In the genomic region with DNA sequence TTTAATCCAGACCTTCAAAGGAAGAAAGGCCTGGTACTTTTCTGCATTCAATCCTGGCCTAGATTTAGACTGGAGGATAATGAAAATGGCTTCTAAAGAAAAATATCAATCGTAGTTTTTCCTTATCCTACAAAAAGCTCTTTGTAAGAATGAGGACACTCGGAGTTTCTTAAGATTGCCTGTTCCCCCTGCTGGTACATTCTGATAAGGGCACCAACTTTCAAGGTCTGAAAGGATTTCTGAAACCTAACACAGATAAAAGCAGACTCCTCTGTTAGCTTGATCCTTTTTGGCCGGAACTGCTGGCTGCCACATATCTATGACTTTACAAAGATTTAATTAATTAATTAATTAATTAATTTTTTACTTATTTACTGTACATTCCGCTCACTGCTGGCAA, we compare ENCODE assay signal across 21 mouse cellular contexts. TPM values are rescaled to one million over a fixed set of nuclear protein-coding genes. Genes with fewer than 3 reads are reported as not detected.
DNase-seq lines count a peak whose midpoint lies in the region; ATAC-seq and TF ChIP-seq lines count a peak whose summit lies in the region.
"Had no signal": no experiment of that assay in that cellular context is flagged by ENCODE, and none has a peak within 500 bp of the region (broad histone marks: within the 10 kb centered on the region; RNA-seq: fewer than 3 reads in every experiment).

No protein-coding gene starts in this region.

- no peak for TF ChIP-seq EP300 in liver, embryonic 14.5 days (IDR thresholded peaks at IDR 0.05; ENCODE audit: low read depth)
- peak in 1 of 2 experiments; percentile 8; a peak in 1 of 4 replicates for TF ChIP-seq EP300 in MEL (IDR thresholded peaks at IDR 0.05; ENCODE audit: low read depth in 1 of 2, low read length in 2 of 2)

- no peaks in the 10 kb centered on the region for H3K4me1 ChIP-seq in forebrain, postnatal 0 days (ENCODE audit: insufficient read depth)
- no peaks in the 10 kb centered on the region for H3K4me1 ChIP-seq in forebrain, embryonic 11.5 days (replicated peaks; ENCODE audit: control insufficient read depth, insufficient read depth, low read length)
- no peaks in the 10 kb centered on the region for H3K4me1 ChIP-seq in liver, embryonic 14.5 days (replicated peaks; ENCODE audit: control insufficient read depth in 2 of 2, insufficient read depth in 2 of 2, low read length in 1 of 2)
- H3K4me1 ChIP-seq in liver, embryonic 11.5 days (replicated peaks; ENCODE audit: control insufficient read depth, insufficient read depth, low read length), result no peaks in the 10 kb centered on the region; the same call in 1 of the 2 replicates
- H3K4me1 ChIP-seq in MEL (ENCODE audit: control insufficient read depth in 1 of 2, insufficient read depth in 2 of 2, low read length in 2 of 2), result 0 out of 4 replicates have a peak, but pooled peaks cover 0 to 2% of the 10 kb centered on the region in 2 experiments
- H3K4me1 ChIP-seq: forebrain, embryonic 13.5 days; hindbrain, embryonic 10.5 days; midbrain, embryonic 12.5 days had no signal

- H3K9ac ChIP-seq in forebrain, postnatal 0 days, result no peak overlapping the region
- no peak overlapping the region for H3K9ac ChIP-seq in forebrain, embryonic 11.5 days (ENCODE audit: low read length)
- no peak overlapping the region for H3K9ac ChIP-seq in liver, embryonic 14.5 days (replicated peaks)
- no peak overlapping the region for H3K9ac ChIP-seq in liver, embryonic 11.5 days (ENCODE audit: low read depth, low read length)
- H3K9ac ChIP-seq in MEL (ENCODE audit: control insufficient read depth, low read depth, low read length, poor library complexity, severe bottlenecking), result no peak overlapping the region
- H3K9ac ChIP-seq: forebrain, embryonic 13.5 days; midbrain, embryonic 12.5 days had no signal

- 78% methylated on average over 4 of the region's 4 CpGs for WGBS in forebrain, postnatal 0 days
- WGBS in forebrain, embryonic 11.5 days, result 86% methylated on average over 4 of the region's 4 CpGs
- 28% methylated on average over 4 of the region's 4 CpGs for WGBS in liver, embryonic 14.5 days (ENCODE audit: insufficient replicate concordance)
- WGBS in liver, embryonic 11.5 days, result 50% methylated on average over 4 of the region's 4 CpGs

- no peak for TF ChIP-seq POLR2A in MEL (IDR thresholded peaks at IDR 0.05; ENCODE audit: control insufficient read depth in 1 of 2, insufficient read depth in 1 of 2, low read depth in 1 of 2, low read length in 2 of 2, poor library complexity in 1 of 2)

- H3K27ac ChIP-seq in forebrain, postnatal 0 days (ENCODE audit: low read depth, low read length), result no peak overlapping the region
- H3K27ac ChIP-seq in forebrain, embryonic 11.5 days (ENCODE audit: low read depth, low read length), result no peak overlapping the region
- H3K27ac ChIP-seq in liver, embryonic 14.5 days, result no peak overlapping the region
- H3K27ac ChIP-seq in liver, embryonic 11.5 days (ENCODE audit: low read depth, low read length), result no peak overlapping the region
- no peak overlapping the region for H3K27ac ChIP-seq in MEL (ENCODE audit: control insufficient read depth, low read depth, low read length)
- H3K27ac ChIP-seq: forebrain, embryonic 13.5 days; hindbrain, embryonic 10.5 days; macrophage; midbrain, embryonic 12.5 days had no signal

- TF ChIP-seq RAD21 in MEL (IDR thresholded peaks at IDR 0.05; ENCODE audit: low read depth, low read length), result no peak; the same call in 1 of the 2 replicates

- peak; percentile 26; the same call in 1 of the 2 replicates for TF ChIP-seq CTCF in forebrain, postnatal 0 days (IDR thresholded peaks at IDR 0.05; ENCODE audit: low read depth)
- peak; percentile 12; the same call in 1 of the 2 replicates for TF ChIP-seq CTCF in liver, embryonic 14.5 days (IDR thresholded peaks at IDR 0.05; ENCODE audit: low read depth)
- TF ChIP-seq CTCF in MEL (IDR thresholded peaks at IDR 0.05 in 2 of 3, conservative IDR thresholded peaks at IDR 0.05 in 1 of 3; ENCODE audit: control insufficient read depth in 1 of 3, insufficient read depth in 1 of 3, low read depth in 2 of 3, low read length in 3 of 3, poor library complexity in 1 of 3, severe bottlenecking in 1 of 3), result peak in 2 of 3 experiments; percentile 14 to 16; a peak in 1 of 6 replicates

- no peaks in the 10 kb centered on the region for H3K27me3 ChIP-seq in forebrain, postnatal 0 days (ENCODE audit: insufficient read depth, low read length)
- H3K27me3 ChIP-seq in forebrain, embryonic 11.5 days (ENCODE audit: control insufficient read depth, insufficient read depth, low read length), result no peaks in the 10 kb centered on the region
- H3K27me3 ChIP-seq in liver, embryonic 14.5 days (ENCODE audit: control insufficient read depth, insufficient read depth, low read length), result no peaks in the 10 kb centered on the region
- no peaks in the 10 kb centered on the region for H3K27me3 ChIP-seq in liver, embryonic 11.5 days (replicated peaks; ENCODE audit: control insufficient read depth, insufficient read depth, low read length)
- H3K27me3 ChIP-seq in MEL (ENCODE audit: control insufficient read depth in 1 of 2, insufficient read depth in 2 of 2, low read length in 2 of 2), result no peaks in the 10 kb centered on the region
- H3K27me3 ChIP-seq: forebrain, embryonic 13.5 days; midbrain, embryonic 12.5 days had no signal

- DNase-seq in forebrain, postnatal 0 days, result no peak
- no peak for DNase-seq in forebrain, embryonic 11.5 days (ENCODE audit: low spot score)
- no peak for DNase-seq in liver, embryonic 14.5 days (ENCODE audit: low read depth in 3 of 3, low spot score in 3 of 3)
- DNase-seq in liver, embryonic 11.5 days (ENCODE audit: low spot score), result no peak
- DNase-seq in MEL (ENCODE audit: low read depth, low spot score), result peak; percentile 52
- no peak for DNase-seq in gastrocnemius, adult 18-20 months (ENCODE audit: low spot score)
- DNase-seq in layer of hippocampus, postnatal 10 days (ENCODE audit: low spot score in 2 of 2), result no peak
- DNase-seq: adrenal gland, postnatal 25 days; cerebellum, adult 8-10 months; gastrocnemius, postnatal 36 days; kidney, adult 9 months; kidney, postnatal 4 days; lung, adult 18-20 months; spleen, adult 18-20 months; thymus, adult 2 months had no signal

- ATAC-seq in forebrain, postnatal 0 days, result no peak
- no peak for ATAC-seq in forebrain, embryonic 11.5 days (replicated peaks; ENCODE audit: low FRiP score)
- ATAC-seq in liver, embryonic 14.5 days (ENCODE audit: insufficient read depth), result no peak
- no peak for ATAC-seq in liver, embryonic 11.5 days (replicated peaks; ENCODE audit: low FRiP score)
- ATAC-seq in megakaryocyte progenitor cell, adult 5-6 weeks (replicated peaks; ENCODE audit: poor library complexity), result peak; percentile 68; the same call in 1 of the 2 replicates
- ATAC-seq: CD4-positive, CD25-positive, alpha-beta regulatory T cell, adult 4 months; forebrain, embryonic 13.5 days had no signal

- peaks cover 15% of the 10 kb centered on the region for H3K79me2 ChIP-seq in MEL (ENCODE audit: control insufficient read depth, insufficient read depth, low read length, poor library complexity)

- no peak overlapping the region for H3K4me2 ChIP-seq in forebrain, postnatal 0 days (ENCODE audit: low read depth)
- no peak overlapping the region for H3K4me2 ChIP-seq in forebrain, embryonic 11.5 days (ENCODE audit: low read depth, low read length, severe bottlenecking)
- no peak overlapping the region for H3K4me2 ChIP-seq in liver, embryonic 14.5 days (ENCODE audit: low read depth)
- no peak overlapping the region for H3K4me2 ChIP-seq in liver, embryonic 11.5 days
- H3K4me2 ChIP-seq: forebrain, embryonic 13.5 days; midbrain, embryonic 12.5 days had no signal

- H3K4me3 ChIP-seq in forebrain, postnatal 0 days (ENCODE audit: low read depth, low read length), result no peak overlapping the region
- no peak overlapping the region for H3K4me3 ChIP-seq in forebrain, embryonic 11.5 days (ENCODE audit: low read depth, low read length)
- H3K4me3 ChIP-seq in liver, embryonic 14.5 days (ENCODE audit: insufficient read depth in 1 of 2, low read depth in 2 of 2, low read length in 2 of 2), result no peak overlapping the region
- no peak overlapping the region for H3K4me3 ChIP-seq in liver, embryonic 11.5 days (ENCODE audit: low read depth, low read length)
- H3K4me3 ChIP-seq in MEL (ENCODE audit: control insufficient read depth in 1 of 2, insufficient read depth in 1 of 2, low read depth in 2 of 2, low read length in 2 of 2), result no peak overlapping the region
- H3K4me3 ChIP-seq: forebrain, embryonic 13.5 days; hindbrain, embryonic 10.5 days; midbrain, embryonic 12.5 days had no signal

- H3K36me3 ChIP-seq in forebrain, postnatal 0 days (ENCODE audit: insufficient read depth), result peaks cover 1% of the 10 kb centered on the region; the same call in 1 of the 2 replicates
- H3K36me3 ChIP-seq in forebrain, embryonic 11.5 days (ENCODE audit: control insufficient read depth, insufficient read depth, low read length), result no peaks in the 10 kb centered on the region
- H3K36me3 ChIP-seq in liver, embryonic 14.5 days (replicated peaks; ENCODE audit: control insufficient read depth, insufficient read depth, low read depth), result no peaks in the 10 kb centered on the region
- peaks cover 5% of the 10 kb centered on the region; the same call in 1 of the 2 replicates for H3K36me3 ChIP-seq in liver, embryonic 11.5 days (ENCODE audit: control insufficient read depth, insufficient read depth, low read length)
- peaks cover 0 to 3% of the 10 kb centered on the region in 2 experiments; a peak in 2 of 4 replicates for H3K36me3 ChIP-seq in MEL (ENCODE audit: control insufficient read depth in 1 of 2, insufficient read depth in 2 of 2, low read length in 2 of 2)

- no peaks in the 10 kb centered on the region for H3K9me3 ChIP-seq in forebrain, postnatal 0 days (ENCODE audit: low read length)
- no peaks in the 10 kb centered on the region for H3K9me3 ChIP-seq in forebrain, embryonic 11.5 days (ENCODE audit: control insufficient read depth, low read length)
- no peaks in the 10 kb centered on the region for H3K9me3 ChIP-seq in liver, embryonic 14.5 days (ENCODE audit: control insufficient read depth, low read length)
- H3K9me3 ChIP-seq in liver, embryonic 11.5 days (ENCODE audit: control insufficient read depth, low read length), result no peaks in the 10 kb centered on the region
- H3K9me3 ChIP-seq in MEL (replicated peaks; ENCODE audit: insufficient read depth, low read length), result no peaks in the 10 kb centered on the region
- H3K9me3 ChIP-seq: forebrain, embryonic 13.5 days had no signal

RNA-seq across cellular contexts. Expression of gene Top3a, which starts 10.2 kb away (rescaled TPM):
- 9.2 and 11.5 TPM in 2 replicates for total RNA-seq in forebrain, postnatal 0 days (2014; rRNA removed)
- polyA plus RNA-seq in forebrain, postnatal 0 days (2015; fragmentation: Nextera tagmentation; extraction: Ambion mirVana), result 2.8 and 3.9 TPM in 2 replicates
- polyA plus RNA-seq in forebrain, embryonic 11.5 days (2014; fragmentation: Nextera tagmentation; extraction: Ambion mirVana), result 23.8 and 25.9 TPM in 2 replicates
- 3.7 and 4.4 TPM in 2 replicates for polyA plus RNA-seq in liver, embryonic 14.5 days (2012; rRNA removed)
- 5.0 and 5.6 TPM in 2 replicates for polyA plus RNA-seq in liver, embryonic 14.5 days (2014; fragmentation: Nextera tagmentation; extraction: Ambion mirVana)
- polyA plus RNA-seq in liver, embryonic 11.5 days (2014; fragmentation: Nextera tagmentation; extraction: Ambion mirVana), result 16.2 and 19.1 TPM in 2 replicates
- 17.7 and 19.3 TPM in 2 replicates for total RNA-seq in MEL (2012; rRNA removed)
- polyA plus RNA-seq in MEL (2012; ENCODE audit: insufficient read depth in 1 of 2, insufficient read length in 2 of 2, low read depth in 1 of 2, low replicate concordance in 2 of 2, missing spikeins in 1 of 2), result 10 to 100 TPM in 1 of 2 experiments, not detected in 1; 18.4 TPM
- 9.8 and 13.4 TPM in 2 replicates for total RNA-seq in megakaryocyte progenitor cell, adult 5-6 weeks (2015)
- 21.2 and 23.0 TPM in 2 replicates for total RNA-seq in megakaryocyte progenitor cell, adult 5-6 weeks (2017)
- total RNA-seq in gastrocnemius, adult 18-20 months (2021), result 1 to 10 TPM; 3.7 to 5.0 TPM
- 1 to 10 TPM; 5.8 to 6.1 TPM for total RNA-seq in layer of hippocampus, postnatal 10 days (2021)

RNA-seq across cellular contexts. Expression of gene Smcr8, which starts 10.4 kb away (rescaled TPM):
- total RNA-seq in forebrain, postnatal 0 days (2014; rRNA removed), result 11.4 and 15.4 TPM in 2 replicates
- polyA plus RNA-seq in forebrain, postnatal 0 days (2015; fragmentation: Nextera tagmentation; extraction: Ambion mirVana), result 2.6 and 3.2 TPM in 2 replicates
- polyA plus RNA-seq in forebrain, embryonic 11.5 days (2014; fragmentation: Nextera tagmentation; extraction: Ambion mirVana), result 11.0 and 11.6 TPM in 2 replicates
- polyA plus RNA-seq in liver, embryonic 14.5 days (2012; rRNA removed), result 3.3 and 4.2 TPM in 2 replicates
- polyA plus RNA-seq in liver, embryonic 14.5 days (2014; fragmentation: Nextera tagmentation; extraction: Ambion mirVana), result 3.0 and 3.6 TPM in 2 replicates
- polyA plus RNA-seq in liver, embryonic 11.5 days (2014; fragmentation: Nextera tagmentation; extraction: Ambion mirVana), result 7.7 and 7.8 TPM in 2 replicates
- total RNA-seq in MEL (2012; rRNA removed), result 17.0 and 20.0 TPM in 2 replicates
- 10 to 100 TPM in 1 of 2 experiments, not detected in 1; 20.5 TPM for polyA plus RNA-seq in MEL (2012; ENCODE audit: insufficient read depth in 1 of 2, insufficient read length in 2 of 2, low read depth in 1 of 2, low replicate concordance in 2 of 2, missing spikeins in 1 of 2)
- 31.5 and 36.2 TPM in 2 replicates for total RNA-seq in megakaryocyte progenitor cell, adult 5-6 weeks (2015)
- 12.7 and 16.3 TPM in 2 replicates for total RNA-seq in megakaryocyte progenitor cell, adult 5-6 weeks (2017)
- total RNA-seq in gastrocnemius, adult 18-20 months (2021), result 10 to 100 TPM; 18.4 to 18.5 TPM
- 10 to 100 TPM; 22.1 to 23.6 TPM for total RNA-seq in layer of hippocampus, postnatal 10 days (2021)

RNA-seq across cellular contexts. Expression of gene Mief2, which starts 38.8 kb away (rescaled TPM):
- 35.7 and 40.4 TPM in 2 replicates for total RNA-seq in forebrain, postnatal 0 days (2014; rRNA removed)
- 25.4 and 26.5 TPM in 2 replicates for polyA plus RNA-seq in forebrain, postnatal 0 days (2015; fragmentation: Nextera tagmentation; extraction: Ambion mirVana)
- 14.2 and 17.8 TPM in 2 replicates for polyA plus RNA-seq in forebrain, embryonic 11.5 days (2014; fragmentation: Nextera tagmentation; extraction: Ambion mirVana)
- 1.8 and 2.0 TPM in 2 replicates for polyA plus RNA-seq in liver, embryonic 14.5 days (2012; rRNA removed)
- 1.8 and 2.5 TPM in 2 replicates for polyA plus RNA-seq in liver, embryonic 14.5 days (2014; fragmentation: Nextera tagmentation; extraction: Ambion mirVana)
- polyA plus RNA-seq in liver, embryonic 11.5 days (2014; fragmentation: Nextera tagmentation; extraction: Ambion mirVana), result 8.0 and 8.9 TPM in 2 replicates
- 14.2 and 14.6 TPM in 2 replicates for total RNA-seq in MEL (2012; rRNA removed)
- polyA plus RNA-seq in MEL (2012; ENCODE audit: insufficient read depth in 1 of 2, insufficient read length in 2 of 2, low read depth in 1 of 2, low replicate concordance in 2 of 2, missing spikeins in 1 of 2), result 10 to 100 TPM in 1 of 2 experiments, not detected in 1; 13.4 TPM
- 2.2 and 2.4 TPM in 2 replicates for total RNA-seq in megakaryocyte progenitor cell, adult 5-6 weeks (2015)
- total RNA-seq in megakaryocyte progenitor cell, adult 5-6 weeks (2017), result 3.8 and 4.6 TPM in 2 replicates
- 10 to 100 TPM; 75.2 to 94.4 TPM for total RNA-seq in gastrocnemius, adult 18-20 months (2021)
- 10 to 100 TPM; 25.4 to 27.7 TPM for total RNA-seq in layer of hippocampus, postnatal 10 days (2021)

RNA-seq across cellular contexts. Expression of gene Flii, which starts 39.9 kb away (rescaled TPM):
- 80.7 and 104 TPM in 2 replicates for total RNA-seq in forebrain, postnatal 0 days (2014; rRNA removed)
- polyA plus RNA-seq in forebrain, postnatal 0 days (2015; fragmentation: Nextera tagmentation; extraction: Ambion mirVana), result 31.7 and 37.4 TPM in 2 replicates
- 74.8 and 81.4 TPM in 2 replicates for polyA plus RNA-seq in forebrain, embryonic 11.5 days (2014; fragmentation: Nextera tagmentation; extraction: Ambion mirVana)
- 19.4 and 35.3 TPM in 2 replicates for polyA plus RNA-seq in liver, embryonic 14.5 days (2012; rRNA removed)
- 22.5 and 25.7 TPM in 2 replicates for polyA plus RNA-seq in liver, embryonic 14.5 days (2014; fragmentation: Nextera tagmentation; extraction: Ambion mirVana)
- 61.3 and 69.2 TPM in 2 replicates for polyA plus RNA-seq in liver, embryonic 11.5 days (2014; fragmentation: Nextera tagmentation; extraction: Ambion mirVana)
- 71.8 and 78.7 TPM in 2 replicates for total RNA-seq in MEL (2012; rRNA removed)
- 100 to 1,000 TPM in 1 of 2 experiments, not detected in 1; 111 TPM for polyA plus RNA-seq in MEL (2012; ENCODE audit: insufficient read depth in 1 of 2, insufficient read length in 2 of 2, low read depth in 1 of 2, low replicate concordance in 2 of 2, missing spikeins in 1 of 2)
- total RNA-seq in megakaryocyte progenitor cell, adult 5-6 weeks (2015), result 62.6 and 80.2 TPM in 2 replicates
- total RNA-seq in megakaryocyte progenitor cell, adult 5-6 weeks (2017), result 133 and 138 TPM in 2 replicates
- 100 to 1,000 TPM; 108 to 113 TPM for total RNA-seq in gastrocnemius, adult 18-20 months (2021)
- 10 to 100 TPM; 54.7 to 57.8 TPM for total RNA-seq in layer of hippocampus, postnatal 10 days (2021)

RNA-seq across cellular contexts. Expression of gene Shmt1, which starts 44.5 kb away (rescaled TPM):
- 6.0 and 6.4 TPM in 2 replicates for total RNA-seq in forebrain, postnatal 0 days (2014; rRNA removed)
- 7.5 and 7.7 TPM in 2 replicates for polyA plus RNA-seq in forebrain, postnatal 0 days (2015; fragmentation: Nextera tagmentation; extraction: Ambion mirVana)
- 70.5 and 71.7 TPM in 2 replicates for polyA plus RNA-seq in forebrain, embryonic 11.5 days (2014; fragmentation: Nextera tagmentation; extraction: Ambion mirVana)
- polyA plus RNA-seq in liver, embryonic 14.5 days (2012; rRNA removed), result 22.7 and 26.9 TPM in 2 replicates
- 34.2 and 41.8 TPM in 2 replicates for polyA plus RNA-seq in liver, embryonic 14.5 days (2014; fragmentation: Nextera tagmentation; extraction: Ambion mirVana)
- polyA plus RNA-seq in liver, embryonic 11.5 days (2014; fragmentation: Nextera tagmentation; extraction: Ambion mirVana), result 93.5 and 101 TPM in 2 replicates
- total RNA-seq in MEL (2012; rRNA removed), result 63.3 and 71.4 TPM in 2 replicates
- polyA plus RNA-seq in MEL (2012; ENCODE audit: insufficient read depth in 1 of 2, insufficient read length in 2 of 2, low read depth in 1 of 2, low replicate concordance in 2 of 2, missing spikeins in 1 of 2), result 10 to 100 TPM in 1 of 2 experiments, not detected in 1; 55.3 TPM
- total RNA-seq in megakaryocyte progenitor cell, adult 5-6 weeks (2015), result 36.8 and 39.8 TPM in 2 replicates
- total RNA-seq in megakaryocyte progenitor cell, adult 5-6 weeks (2017), result 106 and 129 TPM in 2 replicates
- total RNA-seq in gastrocnemius, adult 18-20 months (2021), result 10 to 100 TPM; 10.6 to 13.9 TPM
- 1 to 10 TPM; 3.9 to 7.1 TPM for total RNA-seq in layer of hippocampus, postnatal 10 days (2021)
